Mouse (Mus musculus): ENCODE measurements around the gene Rbfox2. TPM values are rescaled to one million over a fixed set of nuclear protein-coding genes. Genes with fewer than 3 reads are reported as not detected.

Gene Rbfox2
- polyA plus RNA-seq, 1 experiment = 78.3 TPM

DNA sequence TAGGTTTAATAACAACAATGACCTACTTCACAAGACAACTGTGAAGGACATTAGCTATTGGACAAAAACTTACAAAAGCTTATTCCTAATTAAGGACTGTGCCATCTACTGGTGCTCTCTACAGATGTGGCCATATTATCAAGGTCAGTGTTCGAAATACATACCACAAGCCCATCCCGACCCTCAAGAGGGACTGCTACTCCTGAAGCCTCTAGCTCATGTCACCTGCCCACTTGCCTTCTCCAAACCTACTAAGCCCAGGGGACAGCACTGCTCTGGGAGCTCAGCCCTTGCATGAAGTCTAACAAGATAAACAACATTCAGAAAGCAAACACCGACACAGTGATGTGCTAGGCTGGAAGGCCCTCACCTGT, 103.9 kb downstream of the Rbfox2 start:
- H3K27me3 ChIP-seq (ENCODE audit: control insufficient read depth, insufficient read depth, low read length, poor library complexity, severe bottlenecking) = no peaks in the 10 kb centered on the region
- H3K9ac ChIP-seq (ENCODE audit: low read depth, poor library complexity, severe bottlenecking) = no peak overlapping the region
- no peaks in the 10 kb centered on the region; the same call in 1 of the 2 replicates for H3K36me3 ChIP-seq (ENCODE audit: control insufficient read depth, insufficient read depth, low read length, poor library complexity, severe bottlenecking)
- H3K4me1 ChIP-seq (ENCODE audit: control insufficient read depth, insufficient read depth, low read length) = peaks cover 8% of the 10 kb centered on the region
- H3K9me3 ChIP-seq (replicated peaks; ENCODE audit: control insufficient read depth, insufficient read depth, low read length, poor library complexity, severe bottlenecking) = peaks cover 6% of the 10 kb centered on the region
- H3K27ac ChIP-seq (ENCODE audit: insufficient read depth, low read length) = 0 out of 2 replicates have a peak overlapping the region, but pooled peaks have one; percentile 3
- H3K4me3 ChIP-seq (ENCODE audit: low read depth, low read length) = no peak overlapping the region
- TF ChIP-seq EP300 (IDR thresholded peaks at IDR 0.05; ENCODE audit: insufficient read depth, low read depth, low read length) (no peak), POLR2A (IDR thresholded peaks at IDR 0.05; ENCODE audit: insufficient read depth, low read length) (no peak), CTCF (IDR thresholded peaks at IDR 0.05; ENCODE audit: low read depth, low read length) (no peak)

- Histone ChIP-seq H3K27ac (ENCODE audit: insufficient read depth, low read length) (peak overlapping the region; percentile 54), H3K4me3 (ENCODE audit: low read depth, low read length) (no peak overlapping the region), H3K36me3 (ENCODE audit: control insufficient read depth, insufficient read depth, low read length, poor library complexity, severe bottlenecking) (no peaks in the 10 kb centered on the region; the same call in 1 of the 2 replicates), H3K9me3 (replicated peaks; ENCODE audit: control insufficient read depth, insufficient read depth, low read length, poor library complexity, severe bottlenecking) (peaks cover 6% of the 10 kb centered on the region), H3K4me1 (ENCODE audit: control insufficient read depth, insufficient read depth, low read length) (peaks cover 8% of the 10 kb centered on the region), H3K9ac (ENCODE audit: low read depth, poor library complexity, severe bottlenecking) (no peak overlapping the region), H3K27me3 (ENCODE audit: control insufficient read depth, insufficient read depth, low read length, poor library complexity, severe bottlenecking) (no peaks in the 10 kb centered on the region)
- TF ChIP-seq CTCF (IDR thresholded peaks at IDR 0.05; ENCODE audit: low read depth, low read length) (no peak), EP300 (IDR thresholded peaks at IDR 0.05; ENCODE audit: insufficient read depth, low read depth, low read length) (0 out of 2 replicates have a peak, but pooled peaks have one; percentile 44), POLR2A (IDR thresholded peaks at IDR 0.05; ENCODE audit: insufficient read depth, low read length) (no peak)
Observed at GRCm38 (mm10) chr15:77202223-77202622, 104.6 kb downstream of the Rbfox2 start.

- Histone ChIP-seq H3K9ac (ENCODE audit: low read depth, poor library complexity, severe bottlenecking) (no peak overlapping the region), H3K27me3 (ENCODE audit: control insufficient read depth, insufficient read depth, low read length, poor library complexity, severe bottlenecking) (no peaks in the 10 kb centered on the region), H3K4me1 (ENCODE audit: control insufficient read depth, insufficient read depth, low read length) (peaks cover 3% of the 10 kb centered on the region), H3K27ac (ENCODE audit: insufficient read depth, low read length) (no peak overlapping the region), H3K36me3 (ENCODE audit: control insufficient read depth, insufficient read depth, low read length, poor library complexity, severe bottlenecking) (no peaks in the 10 kb centered on the region; the same call in 1 of the 2 replicates), H3K9me3 (replicated peaks; ENCODE audit: control insufficient read depth, insufficient read depth, low read length, poor library complexity, severe bottlenecking) (no peaks in the 10 kb centered on the region), H3K4me3 (ENCODE audit: low read depth, low read length) (no peak overlapping the region)
- TF ChIP-seq POLR2A (IDR thresholded peaks at IDR 0.05; ENCODE audit: insufficient read depth, low read length) (no peak), CTCF (IDR thresholded peaks at IDR 0.05; ENCODE audit: low read depth, low read length) (no peak), EP300 (IDR thresholded peaks at IDR 0.05; ENCODE audit: insufficient read depth, low read depth, low read length) (no peak)
Observed at GRCm38 (mm10) chr15:77196827-77197226, 110.0 kb downstream of the Rbfox2 start.

GRCm38 (mm10) chr15:77196001-77196400, 110.8 kb downstream of the Rbfox2 start:
- Histone ChIP-seq H3K27me3 (ENCODE audit: control insufficient read depth, insufficient read depth, low read length, poor library complexity, severe bottlenecking) (no peaks in the 10 kb centered on the region), H3K9ac (ENCODE audit: low read depth, poor library complexity, severe bottlenecking) (no peak overlapping the region), H3K4me1 (ENCODE audit: control insufficient read depth, insufficient read depth, low read length) (peaks cover 2% of the 10 kb centered on the region), H3K4me3 (ENCODE audit: low read depth, low read length) (no peak overlapping the region), H3K9me3 (replicated peaks; ENCODE audit: control insufficient read depth, insufficient read depth, low read length, poor library complexity, severe bottlenecking) (no peaks in the 10 kb centered on the region), H3K36me3 (ENCODE audit: control insufficient read depth, insufficient read depth, low read length, poor library complexity, severe bottlenecking) (no peaks in the 10 kb centered on the region), H3K27ac (ENCODE audit: insufficient read depth, low read length) (no peak overlapping the region)
- TF ChIP-seq CTCF (IDR thresholded peaks at IDR 0.05; ENCODE audit: low read depth, low read length) = no peak
- no peak for TF ChIP-seq EP300 (IDR thresholded peaks at IDR 0.05; ENCODE audit: insufficient read depth, low read depth, low read length)
- no peak for TF ChIP-seq POLR2A (IDR thresholded peaks at IDR 0.05; ENCODE audit: insufficient read depth, low read length)

GRCm38 (mm10) chr15:77192154-77192935, 114.5 kb downstream of the Rbfox2 start:
- no peak overlapping the region for H3K4me3 ChIP-seq (ENCODE audit: low read depth, low read length)
- H3K4me1 ChIP-seq (ENCODE audit: control insufficient read depth, insufficient read depth, low read length) = peaks cover 2% of the 10 kb centered on the region
- no peak overlapping the region for H3K9ac ChIP-seq (ENCODE audit: low read depth, poor library complexity, severe bottlenecking)
- H3K27ac ChIP-seq (ENCODE audit: insufficient read depth, low read length) = no peak overlapping the region
- H3K36me3 ChIP-seq (ENCODE audit: control insufficient read depth, insufficient read depth, low read length, poor library complexity, severe bottlenecking) = no peaks in the 10 kb centered on the region
- no peaks in the 10 kb centered on the region for H3K27me3 ChIP-seq (ENCODE audit: control insufficient read depth, insufficient read depth, low read length, poor library complexity, severe bottlenecking)
- no peaks in the 10 kb centered on the region for H3K9me3 ChIP-seq (replicated peaks; ENCODE audit: control insufficient read depth, insufficient read depth, low read length, poor library complexity, severe bottlenecking)
- TF ChIP-seq POLR2A (IDR thresholded peaks at IDR 0.05; ENCODE audit: insufficient read depth, low read length) (no peak), CTCF (IDR thresholded peaks at IDR 0.05; ENCODE audit: low read depth, low read length) (no peak)

DNA sequence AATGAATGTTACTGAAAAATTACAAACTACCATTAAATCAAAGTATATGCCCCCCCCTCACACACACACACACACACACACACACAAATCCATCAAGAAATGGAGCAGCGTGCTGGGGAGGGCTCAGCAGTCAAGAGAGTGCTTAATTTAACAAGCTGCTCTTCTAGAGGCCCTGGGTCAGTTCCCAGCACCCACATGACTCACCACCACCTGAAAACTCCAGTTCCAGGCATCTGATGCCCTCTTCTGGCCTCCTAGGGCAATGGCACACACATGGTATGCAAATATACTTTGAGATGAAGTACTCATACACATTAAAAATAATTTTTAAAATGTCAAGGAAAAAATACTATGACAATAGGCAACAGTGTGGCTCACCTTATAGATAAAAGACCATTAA, 120.7 kb downstream of the Rbfox2 start:
- TF ChIP-seq CTCF (IDR thresholded peaks at IDR 0.05; ENCODE audit: low read depth, low read length) (peak; percentile 14), POLR2A (IDR thresholded peaks at IDR 0.05; ENCODE audit: insufficient read depth, low read length) (no peak)
- H3K9ac ChIP-seq (ENCODE audit: low read depth, poor library complexity, severe bottlenecking) = no peak overlapping the region
- H3K9me3 ChIP-seq (replicated peaks; ENCODE audit: control insufficient read depth, insufficient read depth, low read length, poor library complexity, severe bottlenecking) = no peaks in the 10 kb centered on the region
- H3K4me3 ChIP-seq (ENCODE audit: low read depth, low read length) = no peak overlapping the region
- H3K36me3 ChIP-seq (ENCODE audit: control insufficient read depth, insufficient read depth, low read length, poor library complexity, severe bottlenecking) = no peaks in the 10 kb centered on the region
- peaks cover 5% of the 10 kb centered on the region for H3K4me1 ChIP-seq (ENCODE audit: control insufficient read depth, insufficient read depth, low read length)
- H3K27ac ChIP-seq (ENCODE audit: insufficient read depth, low read length) = no peak overlapping the region
- no peaks in the 10 kb centered on the region for H3K27me3 ChIP-seq (ENCODE audit: control insufficient read depth, insufficient read depth, low read length, poor library complexity, severe bottlenecking)
